ENCODE assay signal across 8 mouse cellular contexts in the genomic region with DNA sequence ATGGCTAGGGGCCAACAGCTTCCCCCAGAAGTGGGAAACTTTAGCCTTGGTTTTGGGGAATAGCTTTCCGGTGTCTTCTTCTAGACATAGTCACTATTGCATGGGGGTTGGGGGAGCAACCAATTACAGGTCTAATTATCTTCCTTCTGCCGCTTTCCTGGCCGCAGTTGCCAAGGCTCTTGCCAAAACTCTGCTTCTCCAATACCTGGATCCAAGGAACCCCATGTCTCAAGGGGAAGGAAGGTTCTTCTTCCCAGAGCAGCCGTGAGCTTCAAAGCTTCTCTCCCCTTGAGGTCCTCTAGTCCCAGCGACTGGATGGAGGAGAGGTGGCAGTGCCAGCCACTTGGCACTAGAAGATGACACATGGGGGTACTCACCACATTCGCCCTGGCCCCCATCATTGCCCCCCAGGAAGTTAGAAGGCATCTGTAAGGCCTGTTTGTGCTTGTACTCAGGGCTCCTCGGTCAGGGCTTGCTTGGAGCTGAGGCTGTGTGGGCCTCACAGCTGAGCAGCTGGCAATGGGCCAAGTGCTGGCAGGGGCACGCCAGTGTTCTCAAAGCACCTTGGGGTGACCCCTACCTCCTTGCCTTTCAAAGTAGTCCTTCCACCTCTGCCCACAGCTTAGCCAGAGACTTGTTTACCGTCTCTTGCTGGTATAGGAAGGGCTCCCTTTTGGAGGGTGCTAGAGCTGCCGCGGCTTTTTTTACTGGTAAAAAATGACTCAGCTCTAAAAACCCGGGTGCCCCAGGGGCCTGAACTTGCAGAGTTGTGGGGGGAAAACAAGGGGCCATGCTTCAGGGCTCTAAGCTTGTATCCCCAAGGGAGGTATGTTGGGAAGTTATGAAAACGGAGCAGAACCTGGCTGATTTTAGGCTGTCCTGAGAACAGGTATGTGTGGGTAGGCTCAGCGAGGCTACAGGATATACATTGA. TPM values are rescaled to one million over a fixed set of nuclear protein-coding genes. Genes with fewer than 3 reads are reported as not detected.
DNase-seq lines count a peak whose midpoint lies in the region; ATAC-seq lines count a peak whose summit lies in the region.
"Had no signal": no experiment of that assay in that cellular context is flagged by ENCODE, and none has a peak within 500 bp of the region (broad histone marks: within the 10 kb centered on the region; RNA-seq: fewer than 3 reads in every experiment).

No protein-coding gene starts in this region.

- no peak overlapping the region for H3K4me2 ChIP-seq in kidney, embryonic 15.5 days
- H3K4me2 ChIP-seq in liver, embryonic 12.5 days, result no peak overlapping the region

- no peak overlapping the region for H3K27ac ChIP-seq in kidney, embryonic 15.5 days
- H3K27ac ChIP-seq in liver, embryonic 12.5 days, result no peak overlapping the region

- WGBS in kidney, embryonic 15.5 days, result 77% methylated on average over 14 of the region's 14 CpGs
- WGBS in liver, embryonic 12.5 days (ENCODE audit: insufficient replicate concordance), result 66% methylated on average over 14 of the region's 14 CpGs

- 0 out of 2 replicates have a peak, but pooled peaks cover 3% of the 10 kb centered on the region for H3K27me3 ChIP-seq in kidney, embryonic 15.5 days
- H3K27me3 ChIP-seq in liver, embryonic 12.5 days (replicated peaks), result peaks cover 14% of the 10 kb centered on the region; the same call in 1 of the 2 replicates

- no peaks in the 10 kb centered on the region for H3K9me3 ChIP-seq in kidney, embryonic 15.5 days (replicated peaks)
- no peaks in the 10 kb centered on the region for H3K9me3 ChIP-seq in liver, embryonic 12.5 days (replicated peaks)

- peak; percentile 43 for DNase-seq in kidney, adult 18-20 months
- DNase-seq in cerebellum, adult 11 months, result peak; percentile 27
- DNase-seq in cerebellum, postnatal 25 days, result peak; percentile 46 to 61
- DNase-seq in kidney, postnatal 14 days, result peak; percentile 66
- DNase-seq in c-Kit-positive CD71-positive TER-119-positive erythroid progenitor cells, embryonic 14.5 days (ENCODE audit: low spot score), result no peak

- ATAC-seq in kidney, embryonic 15.5 days (replicated peaks; ENCODE audit: low FRiP score), result no peak
- ATAC-seq in liver, embryonic 12.5 days, result no peak

- peaks cover 27% of the 10 kb centered on the region for H3K4me1 ChIP-seq in kidney, embryonic 15.5 days
- 0 out of 2 replicates have a peak, but pooled peaks cover 8% of the 10 kb centered on the region for H3K4me1 ChIP-seq in liver, embryonic 12.5 days

- no peak overlapping the region for H3K9ac ChIP-seq in kidney, embryonic 15.5 days
- no peak overlapping the region for H3K9ac ChIP-seq in liver, embryonic 12.5 days

- H3K4me3 ChIP-seq in kidney, embryonic 15.5 days (replicated peaks), result no peak overlapping the region
- H3K4me3 ChIP-seq in liver, embryonic 12.5 days, result no peak overlapping the region

- no peaks in the 10 kb centered on the region for H3K36me3 ChIP-seq in kidney, embryonic 15.5 days
- no peaks in the 10 kb centered on the region for H3K36me3 ChIP-seq in liver, embryonic 12.5 days

RNA-seq across cellular contexts. Expression of a gene that starts 12.9 kb away (rescaled TPM):
- polyA plus RNA-seq in kidney, embryonic 15.5 days (2015; fragmentation: Nextera tagmentation; extraction: Ambion mirVana), result 151 and 159 TPM in 2 replicates
- polyA plus RNA-seq in liver, embryonic 12.5 days (2016; fragmentation: Nextera tagmentation; extraction: Ambion mirVana), result 111 and 112 TPM in 2 replicates

RNA-seq across cellular contexts. Expression of a gene that starts 52.6 kb away (rescaled TPM):
- not detected in 2 replicates for polyA plus RNA-seq in kidney, embryonic 15.5 days (2015; fragmentation: Nextera tagmentation; extraction: Ambion mirVana)
- not detected in 2 replicates for polyA plus RNA-seq in liver, embryonic 12.5 days (2016; fragmentation: Nextera tagmentation; extraction: Ambion mirVana)
- polyA plus RNA-seq: liver, adult 2 months had no signal
